Mouse (Mus musculus) monocyte, adult 2 months (primary cell): ENCODE measurements around the gene Mcm8.

Source experiments
- DNase-seq, 2 experiments: peaks; one replicate each; pipeline ENCODE4 v3.0.0; 2022; ENCODE audit warnings: low spot score in 2 of 2, low read depth in 1 of 2

Mcm8 gene

GRCm38 (mm10) chr2:132871663-132872062, 55.7 kb downstream of the Mcm8 start:
- no peak for DNase-seq

- no peak for DNase-seq
Observed at GRCm38 (mm10) chr2:132873657-132874326, 57.9 kb downstream of the Mcm8 start.

- no peak for DNase-seq
Observed at GRCm38 (mm10) chr2:132876991-132877390, 61.0 kb downstream of the Mcm8 start.

GRCm38 (mm10) chr2:132879261-132880044, 63.5 kb downstream of the Mcm8 start:
- no peak for DNase-seq

GRCm38 (mm10) chr2:132880844-132881645, 65.1 kb downstream of the Mcm8 start, which contains the start of gene Lrrn4:
Gene Lrrn4, minus strand, starts transcription at chr2:132880891.
- DNase-seq, result no peak

GRCm38 (mm10) chr2:132884303-132884967, 68.5 kb downstream of the Mcm8 start:
- DNase-seq, result no peak

GRCm38 (mm10) chr2:132885312-132885711, 69.4 kb downstream of the Mcm8 start:
- DNase-seq, result no peak
